ENCODE assay signal across 17 mouse cellular contexts in genomic region chr12:12803602-12804001, GRCm38 (mm10).
A peak's percentile ranks its signal among the peaks of the same experiment; 100 is the strongest.
DNase-seq lines count a peak whose midpoint lies in the region; ATAC-seq and TF ChIP-seq lines count a peak whose summit lies in the region.
"Had no signal": no experiment of that assay in that cellular context is flagged by ENCODE, and none has a peak within 500 bp of the region (broad histone marks: within the 10 kb centered on the region; RNA-seq: fewer than 3 reads in every experiment).

No protein-coding gene starts in this region.

- 49% methylated on average over 2 of the region's 2 CpGs for WGBS in hindbrain, embryonic 10.5 days
- 37% methylated on average over 2 of the region's 2 CpGs for WGBS in hindbrain, embryonic 13.5 days
- 45% methylated on average over 2 of the region's 2 CpGs for WGBS in midbrain, embryonic 14.5 days
- WGBS in midbrain, embryonic 15.5 days: 32% methylated on average over 2 of the region's 2 CpGs

- in situ Hi-C loops in ES-E14 (cut with MboI; ENCODE audit: low sequenced_read_pairs in 2 of 2, unreplicated experiment in 2 of 2): no loop called here

- peaks cover 41% of the 10 kb centered on the region for H3K27me3 ChIP-seq in hindbrain, embryonic 10.5 days (ENCODE audit: insufficient read depth, poor library complexity, severe bottlenecking)
- no peaks in the 10 kb centered on the region for H3K27me3 ChIP-seq in hindbrain, embryonic 13.5 days
- no peaks in the 10 kb centered on the region for H3K27me3 ChIP-seq in midbrain, embryonic 14.5 days (ENCODE audit: control insufficient read depth, insufficient read depth, low read length)
- no peaks in the 10 kb centered on the region for H3K27me3 ChIP-seq in midbrain, embryonic 15.5 days (replicated peaks)
- H3K27me3 ChIP-seq: embryonic facial prominence, embryonic 13.5 days; heart, embryonic 12.5 days; hindbrain, embryonic 12.5 days had no signal

- H3K36me3 ChIP-seq in hindbrain, embryonic 10.5 days: no peaks in the 10 kb centered on the region
- no peaks in the 10 kb centered on the region for H3K36me3 ChIP-seq in hindbrain, embryonic 13.5 days
- H3K36me3 ChIP-seq in midbrain, embryonic 14.5 days (ENCODE audit: control insufficient read depth, insufficient read depth, low read length): no peaks in the 10 kb centered on the region
- no peaks in the 10 kb centered on the region for H3K36me3 ChIP-seq in midbrain, embryonic 15.5 days (replicated peaks)
- H3K36me3 ChIP-seq in ES-E14 (ENCODE audit: control insufficient read depth, insufficient read depth, low read length, poor library complexity, severe bottlenecking): no peaks in the 10 kb centered on the region
- H3K36me3 ChIP-seq: embryonic facial prominence, embryonic 13.5 days; heart, embryonic 12.5 days; hindbrain, embryonic 12.5 days had no signal

- H3K27ac ChIP-seq in hindbrain, embryonic 10.5 days: peak overlapping the region; percentile 62; the same call in 1 of the 2 replicates
- no peak overlapping the region for H3K27ac ChIP-seq in hindbrain, embryonic 13.5 days
- no peak overlapping the region for H3K27ac ChIP-seq in midbrain, embryonic 14.5 days (replicated peaks; ENCODE audit: low read depth, low read length)
- H3K27ac ChIP-seq in midbrain, embryonic 15.5 days: no peak overlapping the region
- peak overlapping the region; percentile 85 for H3K27ac ChIP-seq in ES-E14 (ENCODE audit: insufficient read depth, low read depth, low read length, poor library complexity, severe bottlenecking)
- H3K27ac ChIP-seq: embryonic facial prominence, embryonic 13.5 days; gastrocnemius, adult 2 months; hindbrain, embryonic 12.5 days; hindbrain, postnatal 0 days had no signal

- H3K4me3 ChIP-seq in hindbrain, embryonic 10.5 days: no peak overlapping the region
- H3K4me3 ChIP-seq in hindbrain, embryonic 13.5 days: no peak overlapping the region
- H3K4me3 ChIP-seq in midbrain, embryonic 14.5 days (replicated peaks; ENCODE audit: low read depth, low read length): no peak overlapping the region
- no peak overlapping the region for H3K4me3 ChIP-seq in midbrain, embryonic 15.5 days
- no peak overlapping the region for H3K4me3 ChIP-seq in ES-E14 (ENCODE audit: insufficient read depth in 1 of 2, low read depth in 1 of 2, low read length in 2 of 2, poor library complexity in 1 of 2, severe bottlenecking in 1 of 2)
- H3K4me3 ChIP-seq: embryonic facial prominence, embryonic 13.5 days; gastrocnemius, adult 2 months; heart, embryonic 12.5 days; hindbrain, embryonic 12.5 days had no signal

- peaks cover 44% of the 10 kb centered on the region for H3K4me1 ChIP-seq in hindbrain, embryonic 10.5 days (replicated peaks)
- peaks cover 13% of the 10 kb centered on the region for H3K4me1 ChIP-seq in hindbrain, embryonic 13.5 days (replicated peaks)
- peaks cover 4% of the 10 kb centered on the region; the same call in 1 of the 2 replicates for H3K4me1 ChIP-seq in midbrain, embryonic 14.5 days (ENCODE audit: control insufficient read depth, insufficient read depth, low read length)
- peaks cover 4% of the 10 kb centered on the region; the same call in 1 of the 2 replicates for H3K4me1 ChIP-seq in midbrain, embryonic 15.5 days
- peaks cover 9 to 12% of the 10 kb centered on the region in 2 experiments; a peak in 3 of 4 replicates for H3K4me1 ChIP-seq in ES-E14 (ENCODE audit: control insufficient read depth in 2 of 2, insufficient read depth in 2 of 2, low read length in 2 of 2, poor library complexity in 1 of 2)

- H3K4me2 ChIP-seq in hindbrain, embryonic 13.5 days: no peak overlapping the region
- H3K4me2 ChIP-seq in midbrain, embryonic 14.5 days (ENCODE audit: low read length): no peak overlapping the region
- no peak overlapping the region for H3K4me2 ChIP-seq in midbrain, embryonic 15.5 days
- H3K4me2 ChIP-seq: embryonic facial prominence, embryonic 13.5 days; heart, embryonic 12.5 days; hindbrain, embryonic 12.5 days had no signal

- DNase-seq in hindbrain, embryonic 10.5 days (ENCODE audit: low spot score): no peak
- peak; percentile 33 for DNase-seq in midbrain, embryonic 14.5 days
- no peak for DNase-seq in ES-E14 (ENCODE audit: low read depth, low spot score)
- no peak for DNase-seq in neural tube, embryonic 10.5 days (ENCODE audit: extremely low spot score, low spot score)
- DNase-seq in cerebellum, adult 11-12 months: no peak
- DNase-seq: adrenal gland, postnatal 10 days; cerebellum, adult 2 months; cerebellum, postnatal 14 days; gastrocnemius, adult 2 months; gastrocnemius, postnatal 25 days; kidney, adult 11 months had no signal

- no peak overlapping the region for H3K9ac ChIP-seq in hindbrain, embryonic 13.5 days
- no peak overlapping the region for H3K9ac ChIP-seq in midbrain, embryonic 14.5 days (replicated peaks; ENCODE audit: low read length)
- no peak overlapping the region for H3K9ac ChIP-seq in midbrain, embryonic 15.5 days
- no peak overlapping the region for H3K9ac ChIP-seq in ES-E14 (ENCODE audit: insufficient read depth, low read depth, low read length, poor library complexity, severe bottlenecking)
- H3K9ac ChIP-seq: embryonic facial prominence, embryonic 13.5 days; heart, embryonic 12.5 days; hindbrain, embryonic 12.5 days had no signal

- H3K9me3 ChIP-seq in hindbrain, embryonic 10.5 days: no peaks in the 10 kb centered on the region
- no peaks in the 10 kb centered on the region for H3K9me3 ChIP-seq in hindbrain, embryonic 13.5 days
- H3K9me3 ChIP-seq in midbrain, embryonic 14.5 days (ENCODE audit: control insufficient read depth, low read length): no peaks in the 10 kb centered on the region
- no peaks in the 10 kb centered on the region for H3K9me3 ChIP-seq in midbrain, embryonic 15.5 days
- no peaks in the 10 kb centered on the region for H3K9me3 ChIP-seq in ES-E14 (ENCODE audit: control insufficient read depth, insufficient read depth, low read depth, low read length)
- H3K9me3 ChIP-seq: embryonic facial prominence, embryonic 13.5 days; heart, embryonic 12.5 days; hindbrain, embryonic 12.5 days had no signal

- no peak for ATAC-seq in hindbrain, embryonic 13.5 days (ENCODE audit: low FRiP score)
- ATAC-seq in midbrain, embryonic 14.5 days (ENCODE audit: low FRiP score, low TSS enrichment): no peak
- ATAC-seq in midbrain, embryonic 15.5 days (replicated peaks): no peak
- ATAC-seq: hindbrain, postnatal 0 days had no signal

TF ChIP-seq in ES-E14, 5 proteins besides CTCF, POLR2A, EP300 and RAD21:
- no peak for TF ChIP-seq HCFC1 (IDR thresholded peaks at IDR 0.05; ENCODE audit: borderline replicate concordance, insufficient read depth, low read length)
- TF ChIP-seq ZNF384 (IDR thresholded peaks at IDR 0.05; ENCODE audit: low read depth, low read length): no peak
- no peak for TF ChIP-seq ZC3H11A (IDR thresholded peaks at IDR 0.05; ENCODE audit: borderline replicate concordance, low read depth, low read length)
- no peak for TF ChIP-seq MAFK (IDR thresholded peaks at IDR 0.05; ENCODE audit: insufficient read depth, low read depth, low read length)
- TF ChIP-seq CHD2 (IDR thresholded peaks at IDR 0.05; ENCODE audit: low read depth, low read length): no peak

Comparison
In these comparisons a context has a peak if more than half of its experiments do, and no peak if none do; other contexts are left out.
1. H3K27ac ChIP-seq: peak in hindbrain, embryonic 10.5 days (single experiment) and ES-E14 (single experiment); none in hindbrain, embryonic 13.5 days (single experiment), midbrain, embryonic 14.5 days (single experiment) and midbrain, embryonic 15.5 days (single experiment).